Mouse (Mus musculus) hindbrain, embryonic 12.5 days (tissue): ENCODE data around the gene Fam187a. TPM values are rescaled to one million over a fixed set of nuclear protein-coding genes. Genes with fewer than 3 reads are reported as not detected.

Experiments
- ATAC-seq: fragments of 200-750 bp; cut with Nextera tagmentation; 2 replicates; pipeline ENCODE4 v1.8.0; 2017; ENCODE audit warnings: moderate TSS enrichment; ENCODE audit not compliant: low FRiP score
- H3K27ac ChIP-seq: fragments of 300-500 bp; sonication (generic); 2 replicates; pipeline ENCODE4 v1.5.1; 2016; ENCODE audit warnings: mild to moderate bottlenecking
- H3K27me3 ChIP-seq: fragments of 300-500 bp; sonication (generic); 2 replicates; pipeline ENCODE4 v1.6.1; 2016; ENCODE audit warnings: mild to moderate bottlenecking
- H3K36me3 ChIP-seq: fragments of 300-500 bp; sonication (generic); 2 replicates; pipeline ENCODE4 v1.6.1; 2016; ENCODE audit warnings: mild to moderate bottlenecking
- H3K4me1 ChIP-seq: fragments of 300-500 bp; sonication (generic); 2 replicates; pipeline ENCODE4 v1.6.1; 2016
- H3K4me2 ChIP-seq: fragments of 300-500 bp; sonication (generic); replicated peaks from 2 replicates; pipeline ENCODE4 v1.6.1; 2016; ENCODE audit warnings: mild to moderate bottlenecking
- H3K4me3 ChIP-seq: fragments of 300-500 bp; sonication (generic); 2 replicates; pipeline ENCODE4 v1.5.1; 2016; ENCODE audit warnings: mild to moderate bottlenecking
- H3K9ac ChIP-seq: fragments of 300-500 bp; sonication (generic); 2 replicates; pipeline ENCODE4 v1.6.1; 2016; ENCODE audit warnings: mild to moderate bottlenecking, moderate library complexity
- H3K9me3 ChIP-seq: fragments of 300-500 bp; sonication (generic); replicated peaks from 2 replicates; pipeline ENCODE4 v1.6.1; 2016; ENCODE audit warnings: mild to moderate bottlenecking
- WGBS: fragments of 180-500 bp; shearing (Covaris S2); methylation state at CpG from one replicate; pipeline ENCODE4 v1.1.7; 2016; 5-methylcytosine and 5-hydroxymethylcytosine counted together
- polyA plus RNA-seq: library from polyadenylated mRNA; unstranded; fragments of >200 nt; fragmentation: Nextera tagmentation; extraction: Ambion mirVana; gene quantifications from 2 replicates; pipeline ENCODE4 v1.2.1, GENCODE M21; 2016

Fam187a gene
- polyA plus RNA-seq, 1 experiment from 2014 or later: not detected

- H3K4me3 ChIP-seq: no peak overlapping the region
- H3K27ac ChIP-seq: no peak overlapping the region
- ATAC-seq: no peak
- no peaks in the 10 kb centered on the region for H3K36me3 ChIP-seq
- H3K4me2 ChIP-seq: no peak overlapping the region
- no peak overlapping the region; the same call in 1 of the 2 replicates for H3K9ac ChIP-seq
- H3K27me3 ChIP-seq: peaks cover 16% of the 10 kb centered on the region
- peaks cover 34% of the 10 kb centered on the region for H3K4me1 ChIP-seq
- WGBS: 36% methylated on average over 4 of the region's 4 CpGs
- H3K9me3 ChIP-seq: no peaks in the 10 kb centered on the region
These were observed 51.3 kb downstream of the Fam187a start for GRCm38 (mm10) chr11:102936272-102936671.

Other genes with a start within 250 kb of the Fam187a start
- gene Meioc, start 221.5 kb upstream of the Fam187a start, polyA plus RNA-seq: 0.82 and 1.1 TPM in 2 replicates
- gene Ccdc43, start 187.4 kb upstream of the Fam187a start, polyA plus RNA-seq: 44.0 and 48.0 TPM in 2 replicates
- 33.3 and 35.3 TPM in 2 replicates for gene Adam11, start 123.7 kb upstream of the Fam187a start, polyA plus RNA-seq
- gene Gjc1, start 65.5 kb upstream of the Fam187a start, polyA plus RNA-seq: 77.6 and 81.3 TPM in 2 replicates
- gene Higd1b, start 49.3 kb upstream of the Fam187a start, polyA plus RNA-seq: not detected in 2 replicates
- gene Eftud2, start 4.2 kb upstream of the Fam187a start, polyA plus RNA-seq: 208 TPM in 2 replicates
- gene Ccdc103, start 4.0 kb upstream of the Fam187a start, polyA plus RNA-seq: 1.7 and 3.4 TPM in 2 replicates
- 0.12 TPM in 1 of 2 replicates, not detected in the other for gene Gfap, start 15.7 kb downstream of the Fam187a start, polyA plus RNA-seq
- 6.6 and 7.8 TPM in 2 replicates for gene Kif18b, start 40.0 kb downstream of the Fam187a start, polyA plus RNA-seq
- gene C1ql1, start 61.5 kb downstream of the Fam187a start, polyA plus RNA-seq: 11.7 and 13.2 TPM in 2 replicates
- gene Nmt1, start 143.0 kb downstream of the Fam187a start, polyA plus RNA-seq: 38.6 and 40.3 TPM in 2 replicates
- gene Dcakd, start 143.2 kb downstream of the Fam187a start, polyA plus RNA-seq: 160 and 161 TPM in 2 replicates
- 1.6 and 1.7 TPM in 2 replicates for gene Plcd3, start 216.5 kb downstream of the Fam187a start, polyA plus RNA-seq
- 7.0 and 8.3 TPM in 2 replicates for gene Acbd4, start 216.5 kb downstream of the Fam187a start, polyA plus RNA-seq
- gene Hexim1, start 231.1 kb downstream of the Fam187a start, polyA plus RNA-seq: 3.8 and 4.0 TPM in 2 replicates
- 12.0 and 12.9 TPM in 2 replicates for gene Hexim2, start 247.3 kb downstream of the Fam187a start, polyA plus RNA-seq